Mouse (Mus musculus) ES-Bruce4 (cell line): ENCODE measurements around the gene Col20a1.

Experiments used
- CTCF ChIP-seq: IDR thresholded peaks from one replicate; pipeline ENCODE4 v1.8.1; 2011; ENCODE audit warnings: low read depth, low read length
- EP300 ChIP-seq: IDR thresholded peaks from 2 replicates; pipeline ENCODE4 v1.6.1; 2011; ENCODE audit warnings: low read depth, low read length; ENCODE audit not compliant: insufficient read depth
- POLR2A ChIP-seq: IDR thresholded peaks from one replicate; pipeline ENCODE4 v1.8.1; 2011; ENCODE audit warnings: low read length; ENCODE audit not compliant: insufficient read depth

GRCm38 (mm10) chr2:180996436-180996835 is 10.1 kb downstream of the Col20a1 start:
- no peak for TF ChIP-seq EP300
- TF ChIP-seq POLR2A: no peak
- TF ChIP-seq CTCF: peak; percentile 84
